Mouse (Mus musculus): ENCODE results near the gene Pkig.

- TF ChIP-seq POLR2A (IDR thresholded peaks at IDR 0.05; ENCODE audit: borderline replicate concordance, extremely low read depth, insufficient read depth, insufficient read length, poor library complexity, severe bottlenecking) (no peak), CTCF (IDR thresholded peaks at IDR 0.05; ENCODE audit: borderline replicate concordance, extremely low read depth, insufficient read depth, insufficient read length) (no peak)
These were observed 58.7 kb downstream of the Pkig start for GRCm38 (mm10) chr2:163716853-163717252.
